Comparison of ENCODE assay signal across 9 mouse cellular contexts in the genomic region with DNA sequence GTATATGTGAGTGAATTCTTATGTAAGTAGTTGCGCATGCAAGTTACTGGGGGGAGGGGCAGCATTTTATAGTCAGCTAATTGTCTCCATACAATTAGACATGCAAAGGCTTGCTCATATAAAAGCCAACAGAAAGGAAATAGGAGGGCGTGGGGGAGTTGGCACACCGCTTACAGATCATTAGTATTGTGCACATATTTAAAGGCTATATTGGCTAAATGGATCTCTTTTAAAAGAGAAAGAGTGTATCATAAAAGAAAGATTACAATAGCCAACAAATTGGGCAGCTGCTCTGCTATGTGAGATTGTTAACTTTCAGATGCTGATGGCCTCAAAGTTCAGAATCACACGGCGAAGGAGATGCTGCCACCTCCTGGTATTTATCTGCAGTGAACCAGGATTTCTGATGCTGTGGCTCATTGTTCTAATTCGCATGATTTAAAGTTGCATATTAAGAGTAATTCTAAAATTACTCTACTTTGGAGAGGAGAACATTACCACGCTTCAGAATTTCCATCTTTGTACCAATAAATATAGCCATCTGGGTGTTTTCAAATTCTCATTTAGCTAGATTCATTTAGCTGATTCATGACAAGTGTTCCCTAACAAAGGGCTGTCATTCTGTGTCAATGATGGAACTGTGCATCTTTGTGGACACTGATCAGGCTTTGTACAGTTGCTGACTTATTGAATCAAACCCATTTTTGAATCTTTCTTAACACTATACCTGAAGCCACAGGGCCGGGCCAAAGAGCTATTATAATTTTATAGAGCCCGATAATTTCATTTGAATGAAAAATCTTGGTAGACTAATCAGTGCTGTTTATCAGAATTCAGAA.
DNase-seq lines count a peak whose midpoint lies in the region; ATAC-seq and TF ChIP-seq lines count a peak whose summit lies in the region.
"Had no signal": no experiment of that assay in that cellular context is flagged by ENCODE, and none has a peak within 500 bp of the region (broad histone marks: within the 10 kb centered on the region; RNA-seq: fewer than 3 reads in every experiment).

No protein-coding gene starts in this region.

- H3K4me2 ChIP-seq in liver, postnatal 0 days (ENCODE audit: low read depth, low read length) = no peak overlapping the region
- no peak overlapping the region for H3K4me2 ChIP-seq in liver, embryonic 12.5 days
- no peak overlapping the region for H3K4me2 ChIP-seq in forebrain, embryonic 16.5 days (ENCODE audit: low read length)
- H3K4me2 ChIP-seq: limb, embryonic 12.5 days had no signal

- H3K4me3 ChIP-seq in liver, postnatal 0 days (ENCODE audit: low read depth, low read length) = no peak overlapping the region
- H3K4me3 ChIP-seq in liver, embryonic 12.5 days = no peak overlapping the region
- H3K4me3 ChIP-seq in forebrain, embryonic 16.5 days (replicated peaks; ENCODE audit: low read length) = no peak overlapping the region
- H3K4me3 ChIP-seq: limb, embryonic 12.5 days had no signal

- H3K27me3 ChIP-seq in liver, postnatal 0 days (ENCODE audit: insufficient read depth, low read length) = no peaks in the 10 kb centered on the region
- H3K27me3 ChIP-seq in liver, embryonic 12.5 days (replicated peaks) = no peaks in the 10 kb centered on the region
- H3K27me3 ChIP-seq in forebrain, embryonic 16.5 days (replicated peaks; ENCODE audit: control insufficient read depth, insufficient read depth, low read length) = no peaks in the 10 kb centered on the region
- H3K27me3 ChIP-seq: limb, embryonic 12.5 days had no signal

- no peak overlapping the region for H3K27ac ChIP-seq in liver, postnatal 0 days (ENCODE audit: low read depth)
- H3K27ac ChIP-seq in liver, embryonic 12.5 days = no peak overlapping the region
- no peak overlapping the region for H3K27ac ChIP-seq in forebrain, embryonic 16.5 days (ENCODE audit: low read length)
- H3K27ac ChIP-seq: limb, embryonic 12.5 days had no signal

- no peaks in the 10 kb centered on the region for H3K9me3 ChIP-seq in liver, postnatal 0 days (ENCODE audit: low read length)
- H3K9me3 ChIP-seq in liver, embryonic 12.5 days (replicated peaks) = no peaks in the 10 kb centered on the region
- H3K9me3 ChIP-seq in forebrain, embryonic 16.5 days (ENCODE audit: control insufficient read depth, low read length) = no peaks in the 10 kb centered on the region
- H3K9me3 ChIP-seq: limb, embryonic 12.5 days had no signal

- H3K36me3 ChIP-seq in liver, postnatal 0 days (replicated peaks; ENCODE audit: insufficient read depth, low read length) = no peaks in the 10 kb centered on the region
- no peaks in the 10 kb centered on the region for H3K36me3 ChIP-seq in liver, embryonic 12.5 days
- H3K36me3 ChIP-seq in forebrain, embryonic 16.5 days (ENCODE audit: control insufficient read depth, insufficient read depth) = no peaks in the 10 kb centered on the region
- H3K36me3 ChIP-seq: limb, embryonic 12.5 days had no signal

- WGBS in liver, postnatal 0 days (ENCODE audit: insufficient replicate concordance) = 52% methylated on average over 9 of the region's 9 CpGs
- 52% methylated on average over 9 of the region's 9 CpGs for WGBS in liver, embryonic 12.5 days (ENCODE audit: insufficient replicate concordance)
- WGBS in forebrain, embryonic 16.5 days = 28% methylated on average over 9 of the region's 9 CpGs

- H3K9ac ChIP-seq in liver, postnatal 0 days (replicated peaks) = no peak overlapping the region
- no peak overlapping the region for H3K9ac ChIP-seq in liver, embryonic 12.5 days
- no peak overlapping the region for H3K9ac ChIP-seq in forebrain, embryonic 16.5 days (replicated peaks; ENCODE audit: low read depth, low read length)
- H3K9ac ChIP-seq: limb, embryonic 12.5 days had no signal

- TF ChIP-seq EP300 in liver, postnatal 0 days (IDR thresholded peaks at IDR 0.05; ENCODE audit: low read depth) = no peak

- no peaks in the 10 kb centered on the region for H3K4me1 ChIP-seq in liver, postnatal 0 days (ENCODE audit: insufficient read depth)
- H3K4me1 ChIP-seq in liver, embryonic 12.5 days = no peaks in the 10 kb centered on the region
- H3K4me1 ChIP-seq in forebrain, embryonic 16.5 days (replicated peaks; ENCODE audit: control insufficient read depth, insufficient read depth, low read length) = peaks cover 8% of the 10 kb centered on the region

- no peak for ATAC-seq in liver, postnatal 0 days
- ATAC-seq in liver, embryonic 12.5 days = no peak
- ATAC-seq in forebrain, embryonic 16.5 days = peak; percentile 86

- no peak for DNase-seq in liver, postnatal 0 days
- peak; percentile 76 for DNase-seq in brain, adult 2 months (ENCODE audit: low read depth, low spot score)
- DNase-seq in layer of hippocampus, postnatal 10 days (ENCODE audit: low spot score in 2 of 2) = peak; percentile 56 to 67
- peak; percentile 10 for DNase-seq in naive thymus-derived CD4-positive, alpha-beta T cell, adult 2 months (ENCODE audit: low read depth)
- no peak for DNase-seq in natural killer cell, adult 2 months (ENCODE audit: low spot score in 2 of 2)
- DNase-seq in cerebellum, adult 9-10 months = no peak

- TF ChIP-seq CTCF in liver, postnatal 0 days (IDR thresholded peaks at IDR 0.05; ENCODE audit: low read depth) = peak; percentile 74

Comparison
In these comparisons a context has a peak if more than half of its experiments do, and no peak if none do; other contexts are left out.
1. DNase-seq: peak in brain, adult 2 months (single experiment), layer of hippocampus, postnatal 10 days (2 of 2) and naive thymus-derived CD4-positive, alpha-beta T cell, adult 2 months (single experiment); none in liver, postnatal 0 days (single experiment), natural killer cell, adult 2 months (0 of 2) and cerebellum, adult 9-10 months (single experiment).